Mouse (Mus musculus) layer of hippocampus, adult 18-20 months (tissue): ENCODE measurements around the gene Gm10309. TPM values are rescaled to one million over a fixed set of nuclear protein-coding genes. Genes with fewer than 3 reads are reported as not detected.

Experiments used
- DNase-seq, 2 experiments: peaks; one replicate each; pipeline ENCODE4 v3.0.0; 2022; ENCODE audit warnings: low spot score in 2 of 2
- long read RNA-seq: library from polyadenylated mRNA; stranded (forward); transcript quantifications from one replicate; pipeline ENCODE4 v2.0.0, GENCODE M21; 2021
- total RNA-seq, 2 experiments: library from RNA; stranded (reverse); gene quantifications; 2 replicates each; pipeline ENCODE4 v1.2.3; 2021

Gene Gm10309
- not detected for total RNA-seq
- long read RNA-seq = 0 reads

GRCm38 (mm10) chr17:86505183-86505631, at the start of gene Gm10309:
Gene Gm10309, minus strand, starts transcription at chr17:86505232.
- DNase-seq = peak; percentile 29 to 57

GRCm38 (mm10) chr17:86551995-86552394, 47.0 kb upstream of the Gm10309 start:
- no peak for DNase-seq

- no peak for DNase-seq
Measured at GRCm38 (mm10) chr17:86551561-86551960, 46.5 kb upstream of the Gm10309 start.

- no peak for DNase-seq
Measured at GRCm38 (mm10) chr17:86549128-86549527, 44.1 kb upstream of the Gm10309 start.

GRCm38 (mm10) chr17:86546529-86546928, 41.5 kb upstream of the Gm10309 start:
- DNase-seq = no peak

- DNase-seq = no peak
Measured at GRCm38 (mm10) chr17:86539881-86540430, 34.9 kb upstream of the Gm10309 start.

- peak; percentile 67 to 94 for DNase-seq
Measured at GRCm38 (mm10) chr17:86535827-86536656, 31.0 kb upstream of the Gm10309 start.

GRCm38 (mm10) chr17:86535096-86535495, 30.1 kb upstream of the Gm10309 start:
- DNase-seq = no peak

GRCm38 (mm10) chr17:86533549-86533851, 28.5 kb upstream of the Gm10309 start:
- no peak for DNase-seq

- no peak for DNase-seq
Measured at GRCm38 (mm10) chr17:86532783-86533548, 27.9 kb upstream of the Gm10309 start.

GRCm38 (mm10) chr17:86531231-86531630, 26.2 kb upstream of the Gm10309 start:
- no peak for DNase-seq

- no peak for DNase-seq
Measured at GRCm38 (mm10) chr17:86529411-86529810, 24.4 kb upstream of the Gm10309 start.

- no peak for DNase-seq
Measured at GRCm38 (mm10) chr17:86529003-86529402, 24.0 kb upstream of the Gm10309 start.

- DNase-seq = no peak
Measured at GRCm38 (mm10) chr17:86527298-86527697, 22.3 kb upstream of the Gm10309 start.

- no peak for DNase-seq
Measured at GRCm38 (mm10) chr17:86526016-86526415, 21.0 kb upstream of the Gm10309 start.

GRCm38 (mm10) chr17:86525075-86525474, 20.0 kb upstream of the Gm10309 start:
- DNase-seq = no peak

GRCm38 (mm10) chr17:86523843-86524242, 18.8 kb upstream of the Gm10309 start:
- no peak for DNase-seq

- no peak for DNase-seq
Measured at GRCm38 (mm10) chr17:86523374-86523773, 18.3 kb upstream of the Gm10309 start.

- no peak for DNase-seq
Measured at GRCm38 (mm10) chr17:86522649-86523048, 17.6 kb upstream of the Gm10309 start.

- DNase-seq = no peak
Measured at GRCm38 (mm10) chr17:86521252-86521651, 16.2 kb upstream of the Gm10309 start.

- DNase-seq = no peak
Measured at GRCm38 (mm10) chr17:86518604-86519003, 13.6 kb upstream of the Gm10309 start.

GRCm38 (mm10) chr17:86516630-86517029, 11.6 kb upstream of the Gm10309 start:
- no peak for DNase-seq
